Mouse (Mus musculus) liver, embryonic 14.5 days (tissue): Measurements from ENCODE around the gene Gm17660.

ENCODE experiments used
- CTCF ChIP-seq: IDR thresholded peaks from 2 replicates; pipeline ENCODE4 v1.5.1; 2016; ENCODE audit warnings: antibody characterized with exemption, low read depth, control low read depth
- EP300 ChIP-seq: IDR thresholded peaks from 2 replicates; pipeline ENCODE4 v1.6.1; 2016; ENCODE audit warnings: antibody characterized with exemption, low read depth

- TF ChIP-seq CTCF: no peak
- no peak for TF ChIP-seq EP300
These were observed 52.1 kb downstream of the Gm17660 start for GRCm38 (mm10) chr5:104025245-104025854.
